Mouse (Mus musculus) A20 (cell line): Measurements from ENCODE around the gene Nlrp6.
"Not testable (repeated sequence)": the region's sequence is repeated elsewhere in the genome, so short reads cannot be mapped to it uniquely, and the experiment has no call there.

Source experiments
- DNase-seq: peaks from one replicate; pipeline ENCODE4 v3.0.0-alpha.2; 2011; ENCODE audit warnings: low read depth, low spot score

Nlrp6 gene

GRCm38 (mm10) chr7:140920418-140921029 lies at the start of gene Nlrp6:
Nlrp6 (plus strand) TSS chr7:140920902.
- no peak for DNase-seq

DNA sequence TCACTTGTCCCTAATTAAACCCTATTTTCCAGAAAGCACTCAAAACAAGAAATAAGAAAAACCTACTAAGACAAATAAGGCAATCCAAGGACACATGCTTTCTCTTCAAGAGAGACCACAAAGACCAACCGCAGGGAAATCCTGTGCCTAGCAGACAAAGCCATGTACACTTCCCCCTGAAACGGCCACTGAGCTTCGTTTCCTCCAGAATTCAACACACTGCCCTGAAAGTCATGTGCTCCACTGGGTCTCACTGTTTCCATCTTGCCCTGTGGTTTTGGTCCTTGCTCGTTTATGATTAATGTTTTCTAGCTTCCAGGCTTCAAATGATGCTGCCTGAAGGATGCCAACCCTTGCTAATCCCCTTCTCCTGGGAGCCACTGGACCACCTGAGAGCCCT lies 46.5 kb upstream of the Nlrp6 start:
- DNase-seq: no peak

DNA sequence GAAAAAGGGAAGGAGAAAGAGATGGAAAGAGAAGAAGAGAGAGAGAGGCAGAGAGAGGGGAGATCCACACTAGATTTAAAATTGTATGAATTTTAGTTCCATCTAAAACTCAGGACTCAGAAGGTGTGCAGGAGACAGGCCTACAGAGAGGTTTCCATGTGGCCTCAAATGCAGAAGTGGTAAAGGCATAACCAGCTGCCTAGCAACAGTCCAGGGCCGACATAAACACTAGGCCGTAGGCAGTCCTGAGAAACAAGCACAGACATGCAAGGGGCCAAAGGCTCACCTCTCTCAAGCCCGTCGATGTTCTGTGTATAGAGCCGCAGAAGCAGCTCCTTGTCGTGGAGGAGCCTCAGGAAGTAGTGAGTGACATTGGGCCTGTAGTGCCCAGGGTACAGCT lies 43.3 kb upstream of the Nlrp6 start:
- no peak for DNase-seq

DNA sequence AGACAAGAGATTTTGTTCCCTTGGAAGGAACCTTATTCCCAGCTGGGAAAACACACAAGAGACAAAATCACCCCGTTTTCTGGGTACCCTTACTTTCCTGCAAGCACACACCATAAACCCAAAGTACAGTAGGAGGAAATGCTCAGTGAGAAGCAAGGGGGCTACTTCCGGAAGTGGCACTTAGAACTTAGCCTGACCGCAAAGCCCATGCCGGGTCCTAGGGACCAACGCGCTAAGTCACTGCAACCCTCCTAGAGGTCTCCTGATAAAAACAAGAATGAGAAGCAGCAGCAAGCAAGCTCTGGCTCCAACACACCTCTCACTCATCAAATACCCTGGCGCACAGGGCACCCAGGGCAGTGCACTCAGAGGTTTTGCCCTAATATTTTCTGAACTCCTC lies 41.3 kb upstream of the Nlrp6 start:
- no peak for DNase-seq

DNA sequence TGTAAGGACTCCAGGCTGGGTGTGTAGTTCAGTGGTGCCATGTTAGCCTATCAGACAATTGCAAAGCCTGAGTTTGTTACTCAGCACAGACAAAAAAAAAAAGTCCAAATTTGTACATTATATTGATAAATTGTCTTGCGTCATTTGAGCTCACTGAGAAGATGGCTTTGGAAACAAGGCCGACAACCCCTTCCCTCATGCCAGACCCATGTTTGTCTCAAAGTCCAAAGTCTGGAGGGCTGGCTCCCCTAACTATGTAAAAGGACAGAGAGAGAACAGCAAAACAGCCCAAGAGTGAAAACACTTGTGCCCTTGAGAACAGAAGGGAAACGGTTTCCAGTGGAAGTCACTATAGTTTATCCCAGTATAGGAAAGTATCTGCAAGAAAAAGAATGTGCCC lies 40.3 kb upstream of the Nlrp6 start:
- DNase-seq: no peak

GRCm38 (mm10) chr7:140880865-140881515 lies 39.7 kb upstream of the Nlrp6 start:
- DNase-seq: peak; percentile 44

DNA sequence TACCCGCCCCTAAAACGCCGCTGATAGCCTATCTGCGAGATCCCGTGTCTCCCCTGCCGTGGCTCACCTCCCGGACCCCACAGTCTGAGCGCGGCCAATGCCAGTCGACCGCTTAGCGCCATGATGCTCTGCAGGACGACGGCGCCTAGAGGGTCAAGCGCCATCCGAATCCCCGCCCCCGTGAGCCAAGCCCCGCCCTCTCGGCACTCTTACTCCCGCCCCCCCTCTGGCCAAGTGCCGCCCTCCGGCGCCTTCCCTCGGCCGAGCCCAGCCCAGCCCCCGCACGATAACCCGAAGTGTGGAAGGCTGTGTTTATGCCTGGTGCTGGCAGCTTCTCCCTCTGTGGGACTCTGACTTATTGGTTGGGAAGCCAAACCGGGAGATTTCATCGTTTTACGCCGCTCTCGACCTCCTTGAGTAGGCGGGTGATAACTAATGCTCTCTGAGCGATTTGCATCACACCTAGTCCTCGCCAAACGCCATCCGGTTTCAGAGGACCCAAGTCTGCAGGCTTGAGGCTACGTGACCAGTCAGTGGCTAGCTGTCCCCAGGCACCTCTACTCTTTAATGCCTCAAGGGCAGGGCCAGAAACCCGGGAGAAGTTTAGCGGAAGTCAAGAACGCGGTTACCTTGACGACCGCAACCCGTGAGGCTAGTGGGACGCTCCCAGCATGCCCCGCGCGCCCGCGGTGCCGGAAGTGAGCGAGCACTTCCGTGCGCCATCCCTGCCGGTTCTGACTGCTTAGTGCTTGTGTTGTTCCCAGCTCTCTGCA lies 38.8 kb upstream of the Nlrp6 start, which contains the start of the genes Psmd13 and Sirt3:
Psmd13 (plus strand) TSS at position 273 of the 773 bp plus-strand sequence.
Sirt3 (minus strand) TSS at position 614 of the 773 bp plus-strand sequence.
- peak; percentile 95 for DNase-seq

DNA sequence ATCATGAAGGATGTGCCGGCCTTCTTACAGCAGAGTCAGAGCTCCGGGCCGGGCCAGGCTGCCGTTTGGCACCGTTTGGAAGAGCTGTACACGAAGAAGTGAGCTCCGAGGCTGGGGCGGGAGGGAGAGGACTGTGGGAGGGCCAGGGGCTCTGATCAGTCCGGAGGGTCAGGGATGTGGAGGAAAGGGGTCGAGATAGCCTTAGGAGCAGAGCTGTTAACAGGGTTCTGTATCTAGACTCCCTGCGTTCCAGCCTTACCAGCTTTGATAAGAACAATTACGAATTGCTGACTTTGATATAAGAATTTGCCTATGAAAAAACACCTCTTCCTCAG lies 38.3 kb upstream of the Nlrp6 start:
- no peak for DNase-seq

DNA sequence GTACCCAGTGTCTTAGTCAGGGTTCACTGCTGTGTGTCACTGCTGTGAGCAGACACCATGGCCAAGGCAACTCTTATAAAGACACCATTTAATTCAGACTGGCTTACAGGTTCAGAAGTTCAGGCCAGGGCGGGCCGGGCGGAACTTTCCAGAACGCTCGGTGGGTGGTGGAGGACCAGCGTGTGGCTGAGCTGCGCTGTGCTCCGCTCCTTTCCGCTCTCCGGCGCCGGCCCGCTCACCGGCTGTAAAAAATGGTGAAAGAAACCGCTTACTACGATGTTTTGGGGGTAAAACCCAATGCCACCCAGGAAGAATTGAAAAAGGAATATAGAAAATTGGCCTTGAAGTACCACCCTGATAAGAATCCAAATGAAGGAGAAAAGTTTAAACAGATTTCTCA lies 30.1 kb upstream of the Nlrp6 start:
- not testable (repeated sequence) for DNase-seq

DNA sequence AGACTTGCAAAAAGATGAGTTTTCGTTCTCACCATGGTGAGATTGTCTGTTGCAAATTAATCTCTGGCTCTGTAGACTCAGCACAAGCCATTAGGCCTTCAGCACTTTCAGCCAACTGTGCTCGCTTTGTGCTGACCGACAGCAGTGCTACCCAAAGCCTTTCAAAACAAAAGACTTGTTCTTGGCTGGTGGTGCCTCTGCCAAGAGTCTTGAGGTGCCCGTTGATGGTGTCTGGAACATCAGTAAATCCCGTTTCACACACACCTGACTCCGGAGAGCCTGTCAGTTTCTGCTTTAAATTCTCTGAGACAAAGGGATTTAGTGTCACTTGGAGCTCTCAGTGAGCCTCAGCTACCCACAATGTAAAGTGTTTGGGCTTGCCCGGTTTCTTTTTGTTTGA lies 26.7 kb upstream of the Nlrp6 start:
- DNase-seq: no peak

DNA sequence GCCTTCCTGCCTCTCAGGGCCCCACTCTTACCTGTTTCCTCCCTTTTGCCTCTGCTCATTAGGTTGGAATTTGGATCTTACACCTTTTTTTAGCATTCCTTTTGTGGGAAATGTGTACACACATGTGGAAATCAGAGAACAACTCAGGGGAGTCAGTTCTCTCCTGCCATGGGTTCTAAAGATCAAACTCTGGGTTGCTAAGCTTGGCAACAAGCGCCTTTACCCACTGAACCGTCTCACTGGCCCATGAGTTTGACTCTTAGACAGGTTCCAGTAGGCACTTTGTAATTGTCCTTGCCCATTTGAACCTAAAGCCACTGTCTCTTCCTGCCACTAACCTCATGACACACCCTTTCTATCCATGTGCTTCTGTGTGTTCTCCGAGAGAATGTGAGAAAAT lies 26.1 kb upstream of the Nlrp6 start:
- no peak for DNase-seq

DNA sequence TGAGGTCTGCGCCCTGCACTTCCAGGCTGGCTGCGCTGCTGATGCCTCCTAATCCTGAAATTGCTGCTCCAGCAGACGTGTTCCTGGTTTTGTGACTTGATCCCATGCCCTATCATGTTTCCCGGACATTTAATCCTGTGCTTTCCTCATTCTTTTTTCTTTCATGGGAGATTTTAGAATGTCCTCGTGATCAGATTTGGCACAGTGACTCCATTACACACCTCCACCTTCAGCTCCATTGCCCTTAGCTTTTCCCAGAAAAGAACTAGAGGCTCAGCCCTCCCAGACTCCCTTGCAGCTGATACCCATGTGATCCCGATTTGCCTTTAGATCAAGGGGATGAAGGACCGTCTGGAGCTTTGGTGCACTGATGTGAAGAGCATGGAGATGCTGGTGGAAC lies 22.8 kb upstream of the Nlrp6 start:
- DNase-seq: no peak

DNA sequence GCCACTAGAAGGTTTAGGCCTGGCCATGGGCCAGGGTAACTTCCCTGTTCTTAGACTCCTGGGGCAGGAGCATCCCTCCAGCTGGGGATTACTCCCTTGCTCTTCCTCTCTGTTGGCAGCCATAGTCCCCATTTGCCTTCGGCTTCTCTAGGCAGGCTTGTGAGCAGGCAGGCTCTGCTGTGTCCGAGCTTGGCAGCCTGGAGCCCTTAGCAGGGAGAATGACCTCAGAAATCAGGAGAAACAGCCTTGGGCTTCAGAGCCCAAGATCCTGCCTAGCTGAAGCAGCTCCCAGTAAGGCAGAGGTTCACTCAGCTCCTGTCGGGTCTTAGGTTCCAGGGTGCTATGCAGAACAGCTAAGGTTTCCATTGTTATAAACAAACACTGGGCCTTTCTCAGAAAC lies 21.6 kb upstream of the Nlrp6 start:
- DNase-seq: no peak

DNA sequence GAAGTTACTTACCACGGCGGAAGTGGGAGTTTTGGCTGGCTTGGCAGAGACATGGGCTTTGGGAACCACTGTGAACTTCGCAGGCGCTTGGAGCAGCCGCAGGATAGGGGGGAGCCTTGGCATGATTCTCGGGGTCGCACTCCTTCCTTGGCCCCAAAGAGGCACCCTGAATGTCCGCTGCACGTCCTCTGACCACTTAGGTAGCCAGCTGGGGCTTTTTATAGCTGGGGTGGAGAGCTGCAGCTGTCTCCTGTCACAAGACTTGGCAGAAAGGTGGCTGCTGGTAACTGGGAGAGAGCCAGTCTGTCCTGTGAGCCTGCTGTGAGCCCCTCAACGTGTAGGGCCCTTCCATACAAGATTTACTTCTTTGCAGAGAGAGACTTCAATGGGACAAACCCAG lies 20.5 kb upstream of the Nlrp6 start, which contains the start of gene Cox8b:
Cox8b (minus strand) TSS at position 227 of the 400 bp plus-strand sequence.
- no peak for DNase-seq

GRCm38 (mm10) chr7:140902036-140902875 lies 18.4 kb upstream of the Nlrp6 start:
- DNase-seq: no peak

DNA sequence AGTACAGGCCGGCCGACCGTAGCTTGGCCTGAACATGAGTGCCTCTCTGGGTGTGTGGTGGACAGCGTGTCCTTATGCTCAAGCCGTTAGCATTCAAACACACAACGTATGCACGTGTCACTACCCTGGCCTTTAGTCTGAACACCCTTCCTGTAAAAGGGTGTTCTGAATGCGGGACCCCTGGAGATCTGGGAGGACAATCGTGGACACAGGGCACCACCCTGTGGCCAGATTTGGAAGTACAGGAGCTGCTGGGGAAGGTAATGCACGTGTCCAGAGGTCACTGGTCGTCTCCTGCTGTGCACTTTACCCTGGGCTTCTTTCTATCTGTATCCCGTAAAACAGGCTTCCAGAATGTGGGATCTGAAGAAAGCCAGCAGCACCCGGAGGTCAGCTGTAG lies 17.5 kb upstream of the Nlrp6 start:
- peak; percentile 75 for DNase-seq

DNA sequence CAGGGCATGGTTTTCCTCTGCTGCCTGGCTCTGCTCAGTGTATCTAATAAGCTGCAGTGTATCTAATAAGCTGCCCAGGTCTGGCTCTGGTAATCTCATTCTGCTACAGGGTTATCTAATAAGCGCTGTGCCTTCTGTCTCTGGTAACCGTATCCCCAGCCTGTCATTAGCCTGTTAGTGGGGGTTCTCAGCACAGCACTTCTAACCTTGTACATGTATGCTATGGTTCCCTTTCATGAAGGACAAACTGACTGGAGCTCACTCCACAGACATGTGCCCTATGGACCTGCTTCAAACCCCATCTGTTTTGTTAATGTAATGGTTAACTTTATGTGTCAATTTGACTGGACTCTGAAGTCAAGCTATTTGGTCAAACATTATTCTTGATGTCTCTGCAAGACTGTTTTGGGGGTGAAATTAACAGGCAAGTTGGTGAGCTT lies 15.0 kb upstream of the Nlrp6 start:
- no peak for DNase-seq

DNA sequence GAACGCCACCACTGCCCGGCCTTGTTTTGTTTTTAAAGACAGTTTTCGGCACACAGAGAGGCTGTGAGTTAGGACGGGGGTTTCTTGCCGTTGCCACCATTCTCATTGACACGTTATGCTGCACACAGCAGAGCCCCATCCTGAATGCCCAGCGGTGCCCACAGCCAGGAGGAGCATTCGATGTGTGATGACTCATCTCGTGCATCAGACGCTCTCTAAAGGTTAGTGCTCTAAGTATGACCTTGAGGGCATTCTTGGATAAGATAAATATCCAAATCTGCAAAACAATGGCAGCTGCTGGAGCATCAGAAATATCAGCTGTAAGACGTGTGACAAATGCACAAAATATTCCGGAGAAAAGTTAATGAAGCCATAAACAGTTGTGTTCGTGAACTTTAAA lies 13.6 kb upstream of the Nlrp6 start:
- no peak for DNase-seq

GRCm38 (mm10) chr7:140907697-140908096 lies 13.0 kb upstream of the Nlrp6 start:
- DNase-seq: peak; percentile 9

GRCm38 (mm10) chr7:140908181-140908580 lies 12.5 kb upstream of the Nlrp6 start:
- no peak for DNase-seq

DNA sequence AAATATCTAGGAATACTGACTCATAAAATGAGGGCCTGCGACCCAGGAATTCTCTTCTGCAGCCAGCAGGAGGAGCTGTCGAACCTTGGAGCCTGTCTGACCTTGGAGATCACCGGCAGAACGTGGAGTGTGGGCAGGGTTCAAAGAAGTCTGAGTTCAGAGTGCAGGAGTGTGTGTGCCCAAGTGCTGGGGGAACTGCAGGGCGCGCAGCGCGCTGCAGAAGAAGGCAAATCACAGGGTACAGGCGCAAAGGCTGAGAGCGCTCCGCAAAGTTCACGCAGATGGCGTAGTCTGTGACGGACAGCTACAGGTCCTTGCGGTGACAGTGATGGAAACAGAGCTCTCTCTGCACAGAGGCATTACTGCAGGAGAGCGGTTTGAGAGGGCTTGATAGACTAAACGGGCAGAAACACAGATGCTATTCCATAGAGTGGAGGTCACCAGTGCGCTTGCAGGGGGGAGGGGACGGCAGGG lies 12.0 kb upstream of the Nlrp6 start:
- DNase-seq: peak; percentile 63

GRCm38 (mm10) chr7:140912293-140912692 lies 8.4 kb upstream of the Nlrp6 start:
- DNase-seq: no peak
